Mouse (Mus musculus) activated CD4-positive, CD25-positive, alpha-beta regulatory T cell, adult 4 months (primary cell): ENCODE data around the gene Gja3. TPM values are rescaled to one million over a fixed set of nuclear protein-coding genes. Genes with fewer than 3 reads are reported as not detected.
A peak's percentile ranks its signal among the peaks of the same experiment; 100 is the strongest.
"Not testable (repeated sequence)": the region's sequence is repeated elsewhere in the genome, so short reads cannot be mapped to it uniquely, and the experiment has no call there.

Source experiments
- ATAC-seq: one replicate; pipeline ENCODE4 v1.8.0; 2017
- polyA plus RNA-seq, 2 experiments: library from polyadenylated mRNA; unstranded; fragments of 100-300 nt; shearing (Covaris generic); gene quantifications; one replicate each; pipeline ENCODE4 v1.2.1; 2017

The Gja3 gene
- not detected for polyA plus RNA-seq

DNA sequence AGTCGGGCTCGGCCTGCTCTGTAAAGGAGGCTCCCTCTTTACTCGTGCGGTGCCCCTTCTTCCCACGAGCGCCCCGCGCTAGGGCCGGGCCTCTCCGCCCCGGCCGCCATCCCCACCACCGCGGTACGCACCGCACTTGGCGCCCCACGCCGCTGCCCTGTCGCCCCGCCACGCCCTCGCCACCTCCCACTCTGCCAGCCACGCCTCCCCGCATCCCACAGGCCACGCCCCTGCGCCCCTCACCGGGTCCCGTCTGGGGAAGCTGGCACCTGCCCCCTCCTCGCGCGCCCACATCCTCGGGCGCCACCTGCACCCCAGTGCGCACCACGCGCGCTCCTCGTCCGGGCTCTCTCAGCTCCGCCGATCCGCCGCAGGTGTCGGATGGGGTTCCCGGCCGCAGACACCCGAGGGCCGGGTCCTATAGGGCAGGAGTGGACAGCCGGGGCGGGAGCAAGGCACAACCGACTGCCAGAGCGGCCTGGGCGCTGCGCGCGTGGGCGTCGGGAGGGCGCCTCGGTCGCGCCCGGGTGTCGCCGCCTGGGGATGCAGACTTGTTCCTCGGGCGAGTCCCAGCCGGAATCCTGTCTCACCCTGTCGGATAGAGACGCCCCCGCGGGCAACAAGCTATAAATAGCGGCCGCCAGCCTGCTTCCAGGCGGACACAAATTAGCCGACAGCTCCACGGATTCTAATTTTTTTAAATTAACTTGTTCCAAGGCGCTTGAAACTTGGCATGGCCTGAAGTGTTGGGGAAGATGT, at the start of gene Gja3:
TSS of gene Gja3 (minus strand) at position 538 of the 759 bp plus-strand sequence.
- no peak for ATAC-seq

DNA sequence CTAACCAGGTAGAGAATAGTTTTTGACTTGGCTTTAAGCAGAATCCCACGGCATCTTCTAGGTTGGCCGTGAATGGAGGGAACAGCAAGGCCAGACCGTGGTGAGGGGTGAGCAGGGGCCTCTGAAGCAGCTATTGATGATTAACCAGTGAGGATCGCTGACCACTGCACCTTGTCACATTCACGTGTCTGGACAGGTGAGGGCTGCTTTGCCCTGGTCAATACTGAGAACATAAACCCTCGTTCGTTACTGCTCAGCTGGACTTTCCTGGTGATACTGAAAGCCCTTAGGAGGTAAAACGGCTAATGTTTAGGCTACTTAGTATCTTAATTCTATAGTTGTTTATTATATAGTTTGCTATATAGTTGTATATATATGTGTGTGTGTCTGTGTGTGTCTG, 49.2 kb upstream of the Gja3 start:
- ATAC-seq, result no peak

DNA sequence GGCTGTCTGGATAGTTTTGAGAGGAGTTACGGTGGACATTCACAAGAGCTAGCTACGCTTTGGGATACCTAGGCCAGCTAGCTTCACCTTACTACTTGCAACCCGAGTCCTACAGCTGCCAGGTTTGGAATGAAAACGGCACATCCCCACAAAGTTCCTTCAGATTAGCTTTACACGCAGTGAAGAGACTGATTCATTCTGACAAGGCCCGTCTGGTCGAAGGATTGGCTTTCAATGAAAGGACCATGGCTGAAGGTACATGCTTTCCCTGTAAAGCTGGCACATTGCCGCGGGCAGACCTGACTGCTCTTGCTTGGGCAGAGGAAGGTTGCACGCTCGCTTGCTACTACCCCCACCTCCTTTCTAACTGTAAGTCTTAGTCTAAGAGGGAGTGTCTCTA, 47.8 kb upstream of the Gja3 start:
- no peak for ATAC-seq

DNA sequence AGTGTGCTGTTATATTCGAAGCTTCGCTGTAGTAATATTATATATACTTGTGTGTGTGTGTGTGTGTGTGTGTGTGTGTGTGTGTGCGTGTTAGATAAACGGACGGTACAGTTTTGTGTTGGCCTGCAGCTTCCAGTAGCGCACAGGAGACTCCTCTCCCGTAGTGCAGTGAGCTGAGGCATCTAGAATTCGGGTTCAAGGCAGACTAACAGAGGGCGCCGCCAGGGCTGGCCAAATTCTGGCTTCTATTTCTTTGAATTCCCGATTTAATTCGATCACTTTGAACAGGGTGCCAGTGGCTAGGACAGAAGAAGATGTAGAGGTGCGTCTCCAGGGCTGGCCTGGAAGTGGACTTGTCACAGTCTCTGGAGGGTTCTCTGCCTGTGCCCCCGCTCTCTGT, 47.2 kb upstream of the Gja3 start:
- no peak for ATAC-seq

DNA sequence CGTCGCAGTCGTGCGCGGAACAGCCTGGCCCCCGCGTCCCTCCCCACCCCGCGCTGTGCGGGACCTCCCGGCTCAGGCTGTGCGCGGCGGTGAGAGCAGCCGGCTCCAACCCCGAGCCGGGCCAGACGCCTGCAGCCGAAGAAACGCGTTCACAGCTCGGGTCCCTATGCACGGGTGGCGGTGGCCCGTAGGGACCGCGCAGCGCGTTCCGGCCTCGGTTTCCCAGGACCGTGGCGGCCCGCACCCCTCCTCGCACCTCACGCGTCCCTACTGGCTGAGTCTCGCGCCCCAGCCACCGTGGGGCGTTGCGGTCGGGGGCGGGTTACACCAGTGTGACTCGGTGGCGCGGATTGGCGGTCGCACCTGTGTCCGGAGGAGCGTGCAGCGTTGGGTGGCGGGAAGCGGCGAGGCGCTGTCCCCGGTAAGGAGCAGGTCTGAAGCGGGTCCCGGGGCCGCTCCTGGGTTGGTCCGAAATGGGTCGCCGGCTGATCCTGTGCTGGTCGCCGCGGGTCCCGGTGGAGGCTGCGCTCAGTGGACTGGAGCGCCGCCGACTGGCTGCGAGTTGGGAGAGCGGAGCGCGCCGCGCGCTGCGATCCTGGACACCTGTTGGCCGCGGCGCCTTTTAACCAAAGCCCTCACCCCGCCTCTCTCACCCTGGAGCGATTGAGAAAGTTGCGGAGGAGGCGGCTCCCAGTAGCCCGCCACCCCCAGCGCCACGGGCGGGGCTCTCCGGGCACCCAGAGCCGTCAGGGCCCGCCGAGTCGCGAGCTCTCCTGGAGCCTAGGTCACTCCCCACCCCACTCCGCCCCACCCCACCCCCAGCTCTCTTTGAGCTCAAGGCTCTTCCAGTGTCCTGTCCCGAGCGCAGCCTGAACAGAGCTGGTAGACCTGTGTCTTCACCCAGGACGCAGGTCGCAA, 46.5 kb upstream of the Gja3 start, which contains the start of gene Gjb2:
TSS of gene Gjb2 (minus strand) at position 597 of the 918 bp plus-strand sequence.
- peak; percentile 21 for ATAC-seq

DNA sequence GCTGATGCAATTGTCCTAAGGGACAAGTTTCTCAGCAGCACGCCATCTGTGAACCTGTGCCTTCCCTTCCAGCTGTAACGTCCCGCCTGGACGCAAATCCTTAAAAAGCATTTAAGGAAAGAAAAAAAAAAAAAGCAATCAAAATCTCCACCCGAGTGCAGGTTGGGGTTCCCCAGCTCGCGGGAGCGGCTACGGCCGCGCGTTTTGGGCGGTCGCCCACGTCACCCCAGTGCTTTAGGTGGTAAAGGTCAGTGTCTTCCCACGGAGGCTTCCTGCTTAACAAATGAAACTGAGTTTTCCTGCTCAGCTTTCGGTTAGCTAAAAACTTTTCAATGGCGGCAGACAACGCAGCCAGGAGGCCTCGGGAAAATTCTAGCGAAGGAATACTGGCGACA, 45.8 kb upstream of the Gja3 start:
- ATAC-seq, result peak; percentile 48

DNA sequence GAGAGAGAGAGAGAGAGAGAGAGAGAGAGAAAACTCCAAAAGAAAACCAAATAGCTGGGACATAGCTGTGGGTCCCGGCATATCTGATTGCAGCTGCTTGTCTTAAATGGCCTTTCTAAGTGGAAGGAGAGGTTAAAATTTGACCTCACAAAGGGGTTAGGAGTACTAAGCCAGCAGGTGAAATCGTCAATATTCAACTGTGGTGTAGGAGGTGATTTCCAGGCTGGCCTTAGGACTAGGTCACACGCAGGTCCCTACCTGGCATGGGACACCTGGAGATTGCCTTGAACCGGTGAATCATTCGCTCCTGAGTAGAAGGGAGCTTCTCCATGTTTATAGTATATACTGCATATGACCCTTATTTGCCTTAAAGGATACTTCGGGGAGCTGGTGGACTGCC, 45.2 kb upstream of the Gja3 start:
- no peak for ATAC-seq

DNA sequence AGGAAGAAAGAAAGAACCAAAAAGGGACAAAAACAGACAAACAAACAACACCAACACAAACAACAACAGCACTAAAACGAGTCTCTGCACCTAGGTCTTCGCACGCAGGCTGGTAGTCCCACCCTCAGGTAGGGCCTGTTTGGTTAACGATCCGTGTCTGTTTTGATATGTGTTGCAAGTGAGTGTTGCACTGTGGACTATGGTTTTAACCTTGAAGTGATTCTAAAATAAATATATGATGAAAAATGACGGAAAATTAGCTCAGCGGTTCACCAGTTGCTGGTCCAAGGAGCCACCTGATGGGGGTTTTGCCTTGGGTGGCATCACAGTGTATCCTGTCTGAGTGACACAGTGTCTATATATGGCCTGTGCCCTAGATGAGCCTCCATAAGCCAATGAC, 43.7 kb upstream of the Gja3 start:
- ATAC-seq, result no peak

DNA sequence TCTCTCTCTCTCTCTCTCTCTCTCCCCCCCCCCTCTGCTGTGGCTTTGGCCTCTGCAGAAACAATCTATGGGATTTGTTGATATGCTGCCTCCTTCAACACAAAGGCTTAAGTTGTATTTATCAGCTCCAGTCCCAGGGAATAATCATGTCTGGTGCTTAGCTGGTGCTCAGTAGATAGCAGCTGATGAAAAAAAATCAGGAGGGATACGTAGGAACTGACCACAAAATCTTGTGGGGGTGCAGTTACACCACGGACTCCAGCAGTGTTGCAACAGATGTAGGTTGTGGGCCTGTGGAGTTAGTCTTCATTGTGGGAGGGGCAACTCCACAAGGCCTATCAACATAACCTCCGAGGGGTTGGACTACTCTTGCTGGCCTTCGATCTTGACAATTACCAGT, 38.0 kb upstream of the Gja3 start:
- no peak for ATAC-seq

DNA sequence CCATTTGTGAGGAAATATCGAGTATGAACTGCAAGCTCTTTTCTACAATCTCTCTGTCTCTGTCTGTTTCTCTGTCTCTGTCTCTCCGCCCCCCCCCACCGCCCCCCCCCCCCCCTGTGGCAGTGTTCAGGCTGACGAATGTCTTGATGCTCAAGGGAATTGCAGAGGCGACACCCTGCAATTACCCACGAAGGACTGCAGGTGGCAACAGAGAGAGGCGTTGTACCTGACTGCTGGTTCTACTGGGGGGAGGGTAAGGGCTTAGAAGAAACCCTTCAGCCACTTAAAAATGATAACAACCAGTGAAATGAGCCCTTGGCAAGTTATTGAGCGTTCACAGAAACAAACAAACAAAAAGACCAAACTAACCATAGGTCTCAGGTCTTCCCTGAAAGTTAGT, 35.1 kb upstream of the Gja3 start:
- peak; percentile 65 for ATAC-seq

DNA sequence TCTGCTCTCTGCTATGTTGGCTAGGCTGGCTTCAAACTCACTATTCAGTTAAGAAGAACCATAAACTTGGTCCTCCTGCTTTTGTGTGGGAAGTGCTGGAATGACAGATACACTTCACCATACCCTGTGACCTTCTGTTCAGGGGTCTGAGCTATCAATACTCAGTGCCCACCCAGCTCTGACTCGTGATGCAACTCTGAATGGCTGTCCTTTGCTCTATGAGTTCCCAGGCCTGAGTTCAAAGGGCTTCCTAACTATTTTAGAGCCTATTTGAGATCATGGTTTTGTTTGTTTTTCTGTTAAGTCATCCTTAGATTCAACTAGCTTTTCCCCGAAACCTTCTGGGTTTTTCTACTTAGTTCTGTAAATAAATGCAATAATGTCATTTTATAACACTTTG, 32.1 kb upstream of the Gja3 start:
- ATAC-seq, result no peak

DNA sequence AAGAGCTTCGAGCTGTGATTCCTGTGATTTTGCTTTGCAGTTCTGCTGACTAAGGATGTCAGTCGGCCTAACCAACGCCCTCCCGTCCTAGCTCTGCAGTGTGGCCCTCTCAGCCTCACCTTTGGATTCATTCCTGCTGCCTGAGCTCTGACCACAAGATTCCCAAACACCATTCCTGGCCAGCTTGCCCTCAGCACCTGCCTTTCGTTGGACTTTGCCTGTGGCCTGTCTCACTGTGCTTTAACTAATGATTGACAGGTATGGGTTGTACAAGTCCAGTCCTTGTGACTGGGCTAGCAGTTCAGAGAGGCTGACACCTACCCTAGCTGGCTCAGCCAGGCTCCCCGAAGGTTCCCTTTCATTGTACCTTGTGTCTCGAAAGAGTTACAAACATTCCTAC, 31.2 kb upstream of the Gja3 start:
- no peak for ATAC-seq

DNA sequence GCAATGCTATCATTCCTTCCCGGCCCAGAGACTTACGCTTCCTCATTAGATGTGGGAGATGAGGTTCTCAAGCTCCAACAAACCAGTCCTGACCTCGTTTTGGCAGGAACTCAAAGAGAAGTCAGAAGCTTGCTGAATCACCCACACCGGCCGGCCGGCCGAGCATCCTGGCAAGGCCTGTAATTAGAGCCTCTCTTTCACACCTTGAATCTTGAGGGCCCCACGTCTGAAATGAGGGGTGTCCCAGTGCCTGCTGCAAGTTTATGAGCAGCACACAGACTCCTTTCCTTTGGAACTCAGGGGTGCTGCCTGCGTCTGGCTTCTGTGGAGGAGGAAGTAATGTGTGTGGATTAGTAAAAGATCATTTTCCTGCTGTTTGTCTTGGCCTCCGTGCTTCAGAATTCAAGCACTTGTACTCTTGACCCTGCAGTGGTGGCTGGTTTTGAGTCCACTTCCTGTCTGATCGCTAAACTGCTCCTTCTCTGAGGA, 26.3 kb upstream of the Gja3 start:
- no peak for ATAC-seq

DNA sequence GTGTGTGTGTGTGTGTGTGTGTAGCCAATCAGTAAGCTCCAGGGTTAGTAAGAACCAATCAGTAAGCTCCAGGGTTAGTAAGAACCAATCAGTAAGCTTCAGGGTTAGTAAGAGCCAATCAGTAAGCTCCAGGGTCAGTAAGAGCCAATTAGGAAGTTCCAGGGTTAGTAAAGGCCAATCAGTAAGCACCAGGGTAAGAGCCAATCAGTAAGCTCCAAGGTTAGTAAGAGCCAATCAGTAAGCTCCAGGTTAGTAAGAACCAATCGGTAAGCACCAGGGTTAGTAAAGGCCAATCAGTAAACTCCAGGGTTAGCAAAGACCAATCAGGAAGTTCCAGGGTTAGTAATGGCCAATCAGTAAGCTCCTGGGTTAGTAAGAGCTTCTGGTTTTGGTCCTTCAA, 25.0 kb upstream of the Gja3 start:
- no peak for ATAC-seq

DNA sequence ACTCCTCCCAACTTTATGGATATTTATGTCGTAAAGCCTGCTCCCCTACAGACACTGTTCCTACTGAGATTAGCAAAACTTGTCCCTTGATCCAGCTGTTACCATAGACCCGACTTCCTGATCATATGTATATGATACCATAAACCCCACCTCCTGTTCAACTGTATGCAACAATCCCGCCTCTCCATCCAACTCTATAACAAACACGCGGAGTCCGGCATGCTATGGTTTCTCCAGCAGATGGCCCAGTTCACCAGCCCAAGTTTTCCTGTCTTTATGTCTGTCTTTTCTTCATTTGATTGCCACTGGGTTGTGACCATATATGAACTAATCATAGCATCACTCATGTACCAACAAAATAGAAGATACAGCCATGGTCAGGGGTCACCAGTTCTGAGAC, 17.6 kb upstream of the Gja3 start:
- ATAC-seq, result no peak

DNA sequence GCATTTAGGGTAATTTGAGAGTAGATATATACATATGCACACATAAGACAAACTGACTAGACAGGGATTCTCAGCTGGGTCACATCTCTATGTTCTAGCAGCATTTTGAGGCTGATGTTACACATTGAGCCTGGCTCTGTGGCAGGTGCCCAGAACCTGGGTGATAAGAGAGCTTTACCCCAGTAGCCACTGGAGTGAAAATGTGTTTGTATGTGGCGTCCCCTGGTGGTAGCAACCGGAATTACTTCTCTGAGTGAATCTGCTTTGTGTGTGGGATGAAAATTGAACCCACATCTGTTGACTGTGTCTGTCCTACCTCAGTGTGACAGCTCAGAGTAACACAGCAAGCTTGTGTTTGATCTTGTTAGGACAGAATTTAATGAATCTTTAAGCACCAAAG, 12.0 kb upstream of the Gja3 start:
- not testable (repeated sequence) for ATAC-seq

DNA sequence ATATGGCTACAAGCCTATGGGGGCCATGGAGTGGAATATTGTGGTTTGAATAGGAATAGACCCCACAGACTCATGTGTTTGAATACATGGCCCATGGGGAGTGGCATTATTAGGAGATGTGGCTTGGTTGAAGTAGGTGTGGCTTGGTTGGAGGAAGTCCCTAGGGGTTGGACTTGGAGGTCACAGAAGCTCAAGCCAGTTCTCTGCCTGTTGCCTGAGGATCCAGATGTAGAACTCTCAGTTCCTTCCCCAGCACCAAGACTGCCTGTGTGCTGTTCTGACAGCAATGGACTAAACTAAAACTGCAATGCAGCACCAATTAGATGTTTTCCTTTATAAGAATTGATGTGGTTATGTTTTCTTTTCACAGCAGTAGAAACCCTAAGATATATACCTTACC, 8.2 kb upstream of the Gja3 start:
- ATAC-seq, result no peak

DNA sequence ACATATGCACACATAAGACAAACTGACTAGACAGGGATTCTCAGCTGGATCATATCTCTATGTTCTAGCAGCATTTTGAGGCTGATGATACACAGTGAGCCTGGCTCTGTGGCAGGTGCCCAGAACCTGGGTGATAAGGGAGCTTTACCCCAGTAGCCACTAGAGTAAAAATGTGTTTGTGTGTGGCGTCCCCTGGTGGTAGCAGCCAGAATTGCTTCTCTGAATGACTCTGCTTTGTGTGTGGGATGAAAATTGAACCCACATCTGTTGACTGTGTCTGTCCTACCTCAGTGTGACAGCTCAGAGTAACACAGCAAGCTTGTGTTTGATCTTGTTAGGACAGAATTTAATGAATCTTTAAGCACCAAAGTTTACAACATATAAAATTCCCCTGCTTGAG, 2.2 kb upstream of the Gja3 start:
- not testable (repeated sequence) for ATAC-seq

DNA sequence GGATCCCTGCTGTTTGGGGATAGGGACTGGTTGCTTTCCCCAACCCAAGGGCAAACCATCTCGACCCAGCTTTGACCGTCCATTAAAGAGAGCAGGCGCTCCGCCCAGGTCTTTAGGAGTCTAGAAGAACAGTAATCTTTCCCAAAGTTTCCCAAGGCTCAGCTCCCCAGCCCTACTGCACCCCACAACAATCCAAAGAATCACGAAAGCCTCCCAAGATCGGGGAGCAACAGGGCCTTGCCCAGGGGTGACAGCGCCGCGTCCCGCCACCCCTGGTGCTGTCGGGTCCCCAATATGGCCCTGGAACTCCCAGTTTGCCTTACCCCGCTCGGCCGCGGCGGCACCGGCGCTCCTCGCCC, 717 bp downstream of the Gja3 start:
- ATAC-seq, result no peak

DNA sequence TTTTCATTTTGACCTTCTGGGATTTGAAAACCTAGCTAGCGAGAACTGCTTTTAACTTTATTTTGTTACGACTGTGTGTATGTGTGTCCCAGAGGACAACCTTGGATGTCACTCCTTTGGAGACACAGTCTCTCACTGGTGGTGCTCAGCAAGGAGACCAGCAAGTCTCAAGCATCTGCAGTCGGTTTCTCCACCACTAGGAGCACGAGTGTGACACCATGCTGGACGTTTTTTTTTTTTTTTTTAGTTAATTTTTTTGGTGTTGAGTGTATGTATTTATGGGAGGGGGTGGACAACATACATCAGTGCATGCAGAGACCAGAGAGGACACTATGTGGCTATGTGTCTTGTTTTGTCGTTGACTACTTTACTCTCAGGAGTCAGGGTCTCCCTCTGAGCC, 5.2 kb downstream of the Gja3 start:
- no peak for ATAC-seq

DNA sequence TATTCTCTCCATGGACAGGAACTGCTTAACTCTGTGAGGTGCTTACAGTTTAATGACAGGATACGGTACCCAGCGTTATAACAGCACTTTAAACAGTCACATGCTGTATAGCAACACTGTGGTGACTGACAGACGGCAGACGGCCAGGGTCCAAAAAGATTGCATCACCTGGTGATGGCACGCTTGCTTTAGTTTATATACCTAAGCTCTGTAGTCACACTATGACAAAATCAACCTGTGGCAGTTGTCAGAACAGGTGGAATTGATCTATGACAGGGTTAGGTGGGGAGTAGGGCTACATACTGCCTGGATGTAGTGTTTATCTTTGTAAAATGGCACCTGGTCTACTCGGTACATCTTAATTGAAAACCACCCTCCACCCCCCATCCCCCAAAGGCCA, 14.0 kb downstream of the Gja3 start:
- ATAC-seq, result no peak

DNA sequence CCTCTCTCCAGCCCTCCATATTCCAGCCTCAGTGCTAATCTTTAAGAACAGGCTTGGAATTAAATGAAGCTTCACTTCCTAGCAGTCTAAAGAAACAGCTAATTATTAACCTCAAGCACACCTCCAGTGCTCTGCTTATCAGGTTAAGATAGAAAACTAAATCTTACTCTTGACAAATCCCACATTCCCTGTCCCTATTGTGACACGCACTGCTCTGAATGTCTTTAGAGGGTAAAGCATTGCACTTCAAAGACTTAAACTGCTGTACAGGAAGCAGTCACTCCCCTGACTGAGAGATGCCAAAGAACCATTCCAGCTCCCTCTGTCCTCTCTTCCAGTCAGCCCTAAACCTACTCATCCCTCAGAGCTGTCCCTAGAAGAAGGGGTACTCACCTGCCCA, 16.5 kb downstream of the Gja3 start:
- ATAC-seq, result no peak

DNA sequence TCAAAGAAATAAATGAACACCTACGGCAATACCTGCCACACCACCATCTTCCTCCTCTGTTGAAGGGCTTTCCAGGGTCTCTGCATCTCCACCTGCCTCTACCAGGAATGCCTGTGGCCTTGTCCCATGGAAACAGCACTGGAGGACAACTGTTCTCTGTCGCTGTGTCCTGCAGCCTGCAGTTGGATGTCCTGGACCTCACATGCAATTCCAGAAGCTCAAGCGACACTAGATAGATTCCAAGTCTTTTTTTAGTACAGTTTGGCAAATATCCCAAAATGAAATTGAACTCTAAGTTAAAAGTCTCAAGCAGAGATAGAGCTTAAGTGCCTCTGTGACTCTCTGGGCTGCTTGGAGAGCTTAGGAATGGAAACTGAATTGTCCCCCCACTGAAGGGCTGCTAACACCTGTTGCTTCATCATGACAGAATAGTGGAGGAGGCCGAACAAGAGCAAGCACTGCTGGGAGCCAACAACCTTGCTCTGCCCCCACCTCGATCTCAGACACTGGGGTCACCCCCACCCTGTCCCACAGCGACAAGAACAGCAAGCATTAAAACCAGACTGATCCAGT, 22.9 kb downstream of the Gja3 start:
- no peak for ATAC-seq

DNA sequence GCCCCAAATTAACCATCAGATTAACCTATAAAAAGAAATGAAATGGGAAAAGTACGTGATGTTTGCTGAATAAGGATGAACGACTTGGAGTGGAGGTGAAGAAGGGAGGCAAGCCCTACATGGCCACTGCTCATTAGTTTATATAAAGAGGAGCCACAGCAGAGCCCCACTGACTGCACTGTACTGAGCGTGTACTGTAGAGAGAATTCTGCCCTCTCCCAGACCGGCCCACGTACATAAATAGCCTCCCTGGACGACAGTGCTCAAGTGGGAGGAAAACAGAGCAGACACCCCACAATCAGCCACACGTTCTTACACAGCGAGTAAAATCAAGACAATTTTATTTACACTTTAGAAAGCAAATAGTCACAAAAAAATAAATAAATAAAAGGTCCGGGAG, 23.8 kb downstream of the Gja3 start:
- ATAC-seq, result no peak
